Mouse (Mus musculus) c-Kit-positive CD71-positive TER-119-positive erythroid progenitor cells, embryonic 14.5 days (primary cell): Measurements from ENCODE around the gene Xcr1.

Source experiments
- DNase-seq: peaks from one replicate; pipeline ENCODE4 v3.0.0-alpha.2; 2013; ENCODE audit warnings: low spot score

The Xcr1 gene

DNA sequence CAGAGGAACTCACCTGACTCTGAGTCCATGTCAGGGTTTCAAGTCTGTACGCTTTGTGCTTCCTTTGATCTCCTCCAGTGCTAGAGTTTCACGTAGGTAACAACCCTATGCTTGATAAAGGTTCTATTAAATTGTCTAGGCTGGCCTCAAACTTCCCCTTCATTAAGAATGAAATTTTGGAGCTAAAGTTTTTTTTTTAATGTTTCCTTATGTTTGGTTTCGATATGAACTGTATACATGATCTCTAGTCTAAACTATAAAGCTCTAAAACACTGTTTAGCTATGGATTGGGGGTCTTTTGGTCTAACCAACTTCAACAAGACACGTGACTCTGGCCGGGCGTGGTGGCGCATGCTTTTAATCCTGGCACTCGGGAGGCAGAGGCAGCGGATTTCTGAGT, at the start of gene Xcr1:
Gene Xcr1 (minus strand): TSS at position 101 of the 400 bp plus-strand sequence.
- DNase-seq, result no peak

DNA sequence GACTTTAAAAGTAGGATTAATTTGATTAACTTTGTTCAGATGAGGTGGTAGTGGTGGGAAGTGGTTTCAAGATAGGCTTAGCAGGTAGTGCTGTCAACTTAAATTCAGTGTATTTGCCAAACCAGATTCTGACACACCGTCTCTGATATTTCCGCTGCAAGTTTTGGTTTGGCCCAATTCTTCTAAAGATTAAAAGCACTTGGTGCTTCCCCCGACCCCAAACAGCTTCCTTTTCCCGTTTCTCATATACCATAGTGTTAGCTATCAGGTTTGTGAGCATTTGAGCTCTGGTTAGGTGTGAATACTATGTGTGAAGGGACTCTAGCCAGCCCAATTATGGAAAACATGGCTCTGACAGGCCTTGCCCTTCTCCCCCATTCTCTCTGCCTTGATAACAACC, 10.2 kb upstream of the Xcr1 start:
- DNase-seq, result no peak

DNA sequence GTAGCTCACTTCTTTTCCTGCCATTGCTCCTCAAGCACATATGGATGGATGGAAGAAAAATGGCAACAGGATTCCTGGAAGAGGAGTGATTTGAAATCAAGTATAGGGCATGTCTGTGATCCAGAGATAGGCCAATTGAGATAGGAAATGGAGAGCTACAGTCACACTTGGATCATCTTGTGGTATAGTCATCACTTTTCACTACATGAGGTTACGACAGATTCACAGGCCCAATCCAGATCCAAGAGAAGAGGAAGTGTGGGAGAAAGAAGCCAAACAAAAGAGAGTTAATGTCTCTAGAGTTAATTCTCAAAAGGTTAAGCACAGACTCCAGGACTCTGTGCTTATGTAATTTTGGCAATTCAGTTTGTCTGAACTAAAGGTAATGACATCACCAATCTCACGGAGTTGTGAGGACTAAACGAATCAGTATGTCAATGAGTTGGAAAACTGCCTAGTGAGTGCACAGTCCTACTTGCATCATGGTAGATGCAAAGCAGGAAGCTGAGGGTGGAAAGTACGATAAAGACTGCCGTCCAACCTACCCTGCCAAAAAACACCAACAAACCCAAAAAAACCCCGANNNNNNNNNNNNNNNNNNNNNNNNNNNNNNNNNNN, 7.4 kb upstream of the Xcr1 start:
- DNase-seq, result no peak

DNA sequence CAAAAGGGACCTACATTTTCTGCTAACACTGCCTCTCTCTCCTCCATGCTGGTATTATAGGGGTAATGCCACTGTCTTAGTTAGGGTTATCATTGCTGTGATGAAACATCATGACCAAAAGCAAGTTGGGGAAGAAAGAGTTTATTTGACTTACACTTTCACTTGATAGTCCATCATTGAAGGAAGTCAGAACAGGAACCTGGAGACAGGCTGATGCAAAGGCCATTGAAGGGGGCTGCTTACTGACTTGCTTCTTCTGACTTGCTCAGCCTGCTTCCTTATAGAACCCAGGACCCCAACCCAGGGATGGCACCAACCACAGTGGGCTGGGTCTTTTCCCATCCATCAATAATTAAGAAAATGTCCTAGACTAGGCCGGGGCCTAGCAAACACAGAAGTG, 1.8 kb upstream of the Xcr1 start:
- DNase-seq, result no peak

DNA sequence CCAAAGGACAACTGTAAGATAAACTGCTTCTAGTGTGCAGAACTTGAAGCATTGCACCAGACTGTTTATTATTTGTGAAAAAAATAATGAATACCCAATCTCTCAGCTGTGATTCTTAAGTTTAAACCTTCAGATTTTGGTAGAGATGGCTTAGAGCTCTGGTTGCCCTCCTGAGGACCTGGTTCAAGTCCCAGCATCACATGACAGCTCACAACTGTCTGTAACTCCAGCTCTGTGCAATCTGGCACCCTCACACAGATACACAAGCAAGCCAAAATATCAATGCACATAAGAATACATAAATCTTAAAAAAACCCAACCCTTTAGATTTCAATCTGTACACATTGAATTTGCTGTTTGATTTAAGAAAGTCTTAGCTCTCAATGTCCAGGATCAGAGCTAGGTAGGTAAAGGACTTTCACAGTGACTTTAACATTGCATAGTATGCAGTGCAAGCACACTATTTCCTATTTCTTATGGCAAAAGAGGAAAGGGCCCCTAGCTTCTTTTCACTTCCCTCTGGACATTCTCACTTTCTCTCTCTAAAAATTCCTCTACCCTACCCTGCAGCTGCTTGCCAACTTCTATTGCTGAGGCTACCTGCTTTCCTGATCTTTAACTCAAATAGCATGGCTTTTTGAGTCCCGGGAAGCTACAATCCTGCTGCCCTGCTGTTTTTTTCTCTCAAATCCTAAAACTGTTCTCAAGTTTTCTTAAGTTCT, 1.2 kb upstream of the Xcr1 start:
- DNase-seq, result no peak

DNA sequence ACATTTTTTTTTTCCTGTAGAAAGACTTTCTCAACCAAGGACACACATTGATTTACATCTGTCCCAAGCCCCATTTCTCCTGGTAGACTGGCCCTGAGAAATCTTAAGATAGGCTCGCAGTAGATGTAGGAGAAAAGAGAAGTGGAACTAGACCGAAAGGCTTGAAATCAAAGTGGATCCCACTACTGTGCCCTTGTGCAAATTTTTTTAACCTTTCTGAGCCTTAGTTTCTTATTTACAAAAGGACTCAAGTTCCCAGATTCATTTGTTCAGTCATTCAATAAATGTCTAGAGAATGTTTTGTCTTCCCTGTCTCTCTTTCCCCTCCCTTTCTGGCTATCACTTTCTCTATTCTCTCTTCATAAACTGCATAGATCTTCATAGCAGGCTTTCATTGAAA, 5.0 kb downstream of the Xcr1 start:
- no peak for DNase-seq

DNA sequence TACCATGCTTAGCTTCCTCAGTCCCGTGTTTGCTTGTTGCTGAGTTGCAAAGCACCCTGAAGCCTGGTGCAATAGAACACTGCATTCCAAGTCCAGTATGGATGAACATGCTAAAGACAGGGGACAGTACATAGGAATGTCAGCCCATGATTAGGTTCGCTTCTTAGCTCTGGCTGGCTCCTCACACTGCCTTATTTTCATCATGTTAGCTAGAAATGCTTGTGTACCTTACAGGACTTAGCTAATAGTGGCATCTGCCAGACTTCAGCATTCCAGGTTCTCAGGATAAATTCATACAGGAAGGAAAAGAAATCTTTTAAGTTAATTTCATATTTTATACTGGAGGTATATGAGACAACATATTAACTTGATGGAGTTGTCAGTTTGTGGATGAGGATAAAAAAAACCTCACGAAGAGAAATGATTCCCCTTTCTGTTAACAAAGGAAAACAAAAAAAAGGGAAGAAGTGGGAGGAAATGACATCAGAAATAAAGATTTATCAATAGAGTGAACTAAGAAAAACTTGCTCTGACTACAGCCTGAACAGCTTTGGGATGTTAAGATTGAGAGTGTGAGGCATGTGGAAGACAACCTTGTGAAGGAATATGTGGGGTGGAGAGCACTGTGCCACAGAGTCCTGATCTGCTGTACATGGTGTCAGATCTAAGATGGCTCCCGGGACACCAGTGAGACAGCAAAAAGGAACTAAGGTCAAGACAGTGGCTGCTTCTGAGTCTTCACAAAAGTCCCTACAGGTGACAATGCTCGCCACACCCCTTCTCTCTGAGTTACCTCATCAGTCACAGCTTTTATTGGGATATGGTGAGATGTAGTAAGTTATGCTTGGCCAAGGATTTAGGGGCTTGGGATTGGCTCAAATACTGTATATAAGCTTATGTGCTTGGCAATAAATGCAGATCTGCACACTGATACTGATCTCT, 9.1 kb downstream of the Xcr1 start:
- no peak for DNase-seq

DNA sequence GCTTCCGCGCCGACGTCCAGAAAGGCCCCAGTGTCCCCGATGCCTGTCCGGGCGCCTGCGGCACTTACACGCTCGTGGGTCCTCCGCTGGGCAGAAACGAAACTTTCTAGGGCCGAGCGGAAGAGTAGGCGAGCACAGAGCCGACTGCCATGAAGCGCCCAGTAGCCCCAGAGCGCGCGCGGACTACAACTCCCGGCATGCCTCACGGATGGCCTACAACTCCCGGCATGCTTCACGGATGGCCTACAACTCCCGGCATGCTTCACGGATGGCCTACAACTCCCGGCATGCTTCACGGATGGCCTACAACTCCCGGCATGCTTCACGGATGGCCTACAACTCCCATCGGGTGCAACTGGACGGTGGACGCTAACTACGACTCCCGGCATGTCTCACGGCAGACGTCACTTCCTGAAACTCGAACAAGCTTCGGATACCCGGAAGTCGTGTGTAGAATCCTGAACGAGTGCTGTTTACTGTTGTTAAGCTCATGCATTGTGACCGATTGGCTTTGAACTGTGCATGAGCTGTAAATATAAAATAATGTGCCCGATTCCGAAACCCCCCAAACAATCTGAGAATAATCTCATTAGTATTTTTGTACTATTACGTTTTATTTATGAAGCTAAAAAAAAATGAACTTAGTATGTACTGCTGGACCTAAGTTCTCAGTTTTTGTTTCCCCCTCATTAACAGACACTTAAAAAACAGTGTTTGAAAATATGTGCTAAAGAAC, 9.9 kb downstream of the Xcr1 start, which contains the start of gene Fyco1:
Gene Fyco1 (minus strand): TSS at position 187 of the 736 bp plus-strand sequence.
- DNase-seq, result peak; percentile 93

DNA sequence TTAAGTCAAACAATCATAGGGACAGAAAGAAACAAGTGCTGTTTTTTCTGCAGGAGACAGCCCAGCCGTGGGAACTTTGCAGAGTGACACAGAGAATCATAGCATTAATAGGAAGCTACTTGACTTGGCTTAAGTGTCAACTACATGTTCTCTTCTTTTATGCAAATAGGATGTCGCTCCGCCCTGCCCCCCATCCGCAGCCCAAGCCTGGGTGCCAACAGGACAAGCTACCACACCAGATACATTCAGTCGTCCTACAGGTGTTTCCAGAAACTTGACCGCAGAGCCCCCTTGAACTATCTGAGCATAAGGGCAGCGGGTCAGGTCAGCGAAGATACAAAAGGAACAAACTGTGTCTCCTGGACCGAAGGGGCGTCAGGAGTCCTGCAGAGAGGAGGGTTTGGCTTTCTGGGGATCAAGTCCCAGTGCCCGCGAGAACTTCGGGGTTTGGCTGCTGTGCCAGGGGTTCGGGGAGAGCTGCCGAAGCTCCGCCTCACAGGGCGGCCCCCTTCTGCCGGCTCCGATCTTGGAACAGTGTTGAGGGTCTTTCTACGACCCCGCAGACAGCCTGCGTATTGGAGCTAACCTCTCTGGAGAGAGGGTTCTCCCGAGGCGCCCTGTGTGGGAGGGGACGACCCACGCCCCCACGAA, 10.6 kb downstream of the Xcr1 start:
- peak; percentile 57 for DNase-seq

DNA sequence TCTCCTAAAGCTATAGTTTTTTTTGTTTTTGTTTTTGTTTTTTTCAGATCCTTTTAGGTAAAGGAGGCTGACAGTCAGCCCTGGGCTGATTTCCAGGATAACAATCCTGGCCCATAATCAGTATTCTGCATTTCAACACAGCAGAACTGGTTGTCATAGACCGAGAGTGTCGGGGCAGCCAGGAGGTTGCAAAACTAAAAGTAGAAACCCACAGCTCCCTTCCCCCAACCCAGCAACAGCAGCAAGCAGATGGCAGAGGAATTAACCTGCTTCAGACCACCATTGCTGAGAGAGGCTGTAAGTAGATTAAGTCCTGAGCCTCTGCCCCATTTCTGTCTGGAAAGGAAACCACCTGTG, 11.1 kb downstream of the Xcr1 start:
- DNase-seq, result no peak

DNA sequence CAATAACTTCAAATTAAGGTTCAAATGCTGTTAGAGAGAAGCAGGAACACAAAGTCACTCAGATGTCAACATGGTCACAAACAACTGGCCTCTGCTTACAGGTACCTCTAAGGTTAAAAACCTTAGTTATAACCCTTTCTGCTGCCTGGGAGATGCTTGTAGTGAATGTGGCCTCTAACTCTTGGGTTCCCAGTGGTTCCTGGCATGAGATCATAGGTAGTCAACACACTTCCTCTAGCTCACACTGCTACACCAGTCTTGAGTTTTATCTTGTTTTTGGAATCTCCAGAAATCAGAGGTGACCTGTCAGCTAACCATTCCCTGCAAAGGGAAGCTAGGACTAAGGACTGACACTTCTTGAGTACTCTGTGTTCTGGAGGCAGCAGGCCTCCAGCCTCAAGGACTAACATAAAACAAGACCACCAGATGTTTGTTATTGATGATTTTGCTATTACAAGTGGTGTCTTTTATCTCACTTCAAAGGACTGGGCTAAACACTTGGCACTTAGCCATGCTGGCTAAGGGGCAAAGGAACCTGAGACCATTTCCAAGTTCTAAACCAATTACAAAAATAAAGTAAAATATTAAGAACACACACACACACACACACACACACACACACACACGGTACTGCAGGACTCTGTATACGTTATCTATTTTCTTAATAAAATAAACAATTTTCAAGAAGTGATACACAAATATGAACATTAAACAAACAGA, 11.7 kb downstream of the Xcr1 start:
- DNase-seq, result no peak

DNA sequence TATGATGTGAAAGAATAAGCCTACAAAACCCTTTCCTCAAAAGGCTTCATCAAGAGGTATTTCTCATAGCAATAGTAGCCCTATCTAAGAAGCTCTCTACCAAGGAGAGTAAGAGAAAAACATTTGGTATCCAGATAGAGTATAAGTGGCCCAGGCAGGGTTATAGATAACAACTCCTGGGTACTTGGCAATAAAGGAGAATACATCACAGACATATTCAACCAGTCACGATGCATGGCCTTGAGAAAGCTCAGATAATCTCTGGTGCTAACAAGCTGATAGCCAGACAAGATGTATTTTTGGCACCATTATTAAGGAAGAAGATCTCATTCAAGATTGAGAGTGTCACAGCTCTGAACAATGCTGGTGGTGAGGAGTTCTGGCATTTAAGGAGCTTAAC, 15.3 kb downstream of the Xcr1 start:
- peak; percentile 45 for DNase-seq

DNA sequence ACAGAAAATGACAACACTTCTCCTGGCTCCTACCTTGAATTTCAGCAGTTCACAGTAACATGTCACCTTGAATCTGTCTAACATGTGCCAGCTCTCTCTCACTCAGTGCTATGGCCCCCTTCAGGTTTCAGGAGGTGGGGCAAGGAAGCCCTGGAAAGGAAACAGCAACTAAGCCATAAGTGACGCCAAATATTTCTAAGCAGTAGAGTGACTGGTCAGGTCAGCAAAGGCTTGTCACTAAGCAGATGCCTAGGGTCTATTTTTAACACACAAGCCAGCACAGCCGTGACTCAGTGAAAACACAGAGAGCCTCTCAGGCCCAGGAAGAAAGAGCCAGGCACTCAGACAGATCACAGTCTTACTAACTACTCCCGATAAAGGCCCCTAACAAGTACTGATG, 16.7 kb downstream of the Xcr1 start:
- peak; percentile 51 for DNase-seq

DNA sequence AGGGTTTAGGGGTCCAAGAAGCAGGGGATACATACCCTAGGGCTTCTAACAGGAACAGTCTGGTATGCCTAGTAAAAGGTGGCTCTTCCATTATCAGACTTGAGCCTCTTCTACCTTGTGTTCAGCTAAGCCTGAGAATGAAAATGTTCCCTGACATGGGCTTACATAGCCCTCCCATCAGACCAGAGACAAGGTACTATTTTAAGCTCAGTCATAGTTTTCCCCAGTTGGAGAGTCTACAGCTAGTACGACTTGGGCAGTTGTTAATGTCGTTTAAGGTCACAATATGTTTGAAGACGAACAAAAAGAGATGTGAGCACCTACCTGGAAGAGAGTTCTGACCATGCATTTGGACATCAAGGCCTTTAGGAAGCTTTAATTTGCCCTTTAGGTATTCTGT, 17.4 kb downstream of the Xcr1 start:
- DNase-seq, result no peak

DNA sequence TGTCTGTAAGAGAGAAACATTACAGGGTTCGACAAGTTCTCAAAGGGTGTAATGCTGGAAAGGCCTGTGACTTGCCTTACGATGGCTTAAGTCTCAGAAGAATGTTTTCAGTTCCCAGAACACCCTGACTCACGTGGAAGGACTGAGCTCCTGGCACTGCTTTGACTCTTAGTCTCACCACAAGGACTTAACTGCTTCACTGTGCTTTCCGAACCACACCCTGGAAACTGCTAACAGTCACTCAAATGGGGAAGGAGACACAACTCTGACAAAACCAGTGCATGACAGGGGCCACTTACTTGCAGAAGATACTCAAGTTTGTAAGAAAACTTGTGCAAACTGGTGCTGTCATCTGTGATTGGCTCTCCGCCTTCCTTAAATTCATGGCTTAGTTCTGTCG, 21.6 kb downstream of the Xcr1 start:
- no peak for DNase-seq

DNA sequence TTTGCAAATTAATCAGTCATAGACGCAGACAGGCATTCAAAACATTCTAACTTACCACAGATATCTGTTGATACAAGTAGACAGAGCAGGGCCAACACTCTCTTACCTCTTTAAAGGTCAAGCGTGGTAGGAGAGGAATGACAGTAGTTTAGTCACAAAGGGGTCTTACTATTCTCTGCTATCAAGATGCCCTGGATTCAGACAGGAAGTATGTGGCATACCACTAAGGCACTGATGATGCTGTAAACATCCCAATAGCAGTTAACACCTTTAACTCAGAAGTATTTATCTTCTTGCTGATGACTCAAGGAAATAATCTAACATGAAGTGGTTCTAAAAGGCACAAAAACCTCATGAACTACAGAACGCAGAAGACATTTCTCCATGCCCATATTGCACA, 26.0 kb downstream of the Xcr1 start:
- DNase-seq, result no peak

DNA sequence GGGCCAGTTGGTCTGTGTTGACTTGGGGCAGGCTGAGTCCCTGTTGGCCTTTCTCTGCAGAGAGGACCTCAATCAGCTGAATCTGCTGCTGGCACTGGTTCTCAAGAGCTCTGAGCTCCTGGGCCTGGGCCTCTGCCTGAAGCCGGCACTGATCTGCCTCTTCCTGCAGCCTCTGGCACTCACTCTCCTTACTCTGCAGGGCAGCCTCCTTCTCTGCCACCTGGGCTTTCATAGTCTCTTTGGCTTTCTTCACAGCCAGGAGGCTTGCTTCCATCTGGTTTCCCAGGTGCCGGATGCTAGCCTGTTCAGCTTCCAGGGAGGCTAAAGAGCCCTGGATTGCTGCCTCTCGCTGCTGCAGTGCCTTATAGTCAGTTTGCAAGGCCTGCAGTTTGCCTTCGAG, 32.9 kb downstream of the Xcr1 start:
- no peak for DNase-seq

DNA sequence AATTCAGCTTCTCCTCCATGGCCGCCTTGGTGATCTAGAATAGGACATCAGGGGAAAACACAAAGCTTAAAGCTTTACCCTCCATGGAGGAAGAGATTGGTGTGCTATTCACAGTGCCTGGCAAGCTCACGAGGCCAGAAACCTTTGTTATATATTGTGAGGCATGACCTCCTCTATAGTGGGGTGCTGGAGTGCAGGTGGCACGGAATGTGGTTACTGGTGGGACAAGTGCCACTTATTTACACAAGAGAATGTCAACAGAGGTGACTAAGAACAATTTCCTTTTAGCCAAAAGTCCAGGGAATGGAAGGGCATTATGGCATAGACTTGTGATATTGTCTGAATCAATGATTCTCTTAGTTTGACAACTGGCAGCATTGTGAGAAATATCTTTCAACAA, 35.2 kb downstream of the Xcr1 start:
- DNase-seq, result no peak

DNA sequence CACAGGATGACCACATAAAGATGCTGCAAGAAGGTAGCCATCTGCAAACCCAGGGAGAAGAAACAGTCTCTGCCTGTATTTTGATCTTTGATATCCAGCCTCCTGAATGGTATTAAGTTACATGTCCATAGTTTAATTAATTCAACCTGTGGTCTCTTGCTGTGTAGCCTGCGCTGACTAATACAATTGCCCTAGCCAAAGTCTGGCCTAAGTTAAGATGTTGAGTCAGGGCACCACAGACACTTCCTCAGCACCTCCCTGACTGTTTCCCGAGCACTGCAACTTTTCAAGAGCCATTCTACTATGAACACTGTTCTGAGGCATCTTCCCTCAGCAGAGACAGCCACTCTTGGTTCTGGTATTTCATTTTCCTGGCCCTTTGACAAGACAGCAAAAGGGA, 43.2 kb downstream of the Xcr1 start:
- DNase-seq, result no peak

DNA sequence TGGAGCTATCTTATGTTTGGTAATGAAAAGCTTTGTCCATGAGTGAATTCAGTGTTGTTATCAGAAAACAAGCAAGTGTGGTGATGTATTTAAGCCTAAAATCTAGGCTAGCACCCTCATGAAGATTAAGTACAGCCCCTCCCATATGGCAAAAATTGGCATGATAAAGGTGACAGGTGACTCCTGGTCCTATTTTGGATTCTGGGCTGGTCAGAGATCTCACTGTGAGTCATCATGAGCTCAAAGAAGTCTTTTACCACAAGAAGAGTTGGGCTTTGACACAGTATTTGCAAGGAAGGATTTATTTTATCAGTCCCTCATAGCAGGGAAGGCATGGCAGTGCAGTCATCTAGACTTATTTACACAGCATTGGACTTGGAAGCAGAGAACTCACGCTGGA, 45.8 kb downstream of the Xcr1 start:
- DNase-seq, result no peak

DNA sequence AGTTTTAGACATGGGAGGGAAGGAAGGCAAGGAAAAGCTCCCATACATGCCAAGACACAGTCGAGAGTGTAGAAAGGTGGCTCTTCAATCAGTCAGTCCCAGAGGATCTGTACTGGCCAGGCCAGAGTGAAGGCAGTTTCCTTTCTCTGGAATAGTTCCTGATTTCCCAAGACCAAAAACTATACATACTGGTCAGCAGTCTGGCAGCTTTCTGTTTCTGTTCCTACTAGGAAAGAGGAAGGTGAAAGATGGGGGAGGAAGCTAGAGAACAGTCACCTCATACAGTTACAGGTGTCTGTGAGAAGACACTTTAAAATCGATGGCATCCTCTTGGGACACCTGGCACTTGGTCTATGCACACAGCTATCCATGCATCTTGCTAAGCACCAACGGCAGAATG, 46.4 kb downstream of the Xcr1 start:
- DNase-seq, result no peak
